Mouse (Mus musculus) layer of hippocampus, adult 9-11 months (tissue): ENCODE results near the gene Slc7a6os.
A peak's percentile ranks its signal among the peaks of the same experiment; 100 is the strongest.
"Not testable (repeated sequence)": the region's sequence is repeated elsewhere in the genome, so short reads cannot be mapped to it uniquely, and the experiment has no call there.

Experiments used
- DNase-seq: peaks from one replicate; pipeline ENCODE4 v3.0.0; 2022

Slc7a6os gene

GRCm38 (mm10) chr8:106210821-106211345 lies at the start of gene Slc7a6os, which contains the start of gene Prmt7:
Slc7a6os (minus strand) TSS chr8:106210935.
Prmt7 (plus strand) TSS chr8:106210936.
- DNase-seq, result peak; percentile 95

- DNase-seq, result no peak
These were observed 49.0 kb upstream of the Slc7a6os start for GRCm38 (mm10) chr8:106259579-106260255.

- DNase-seq, result no peak
These were observed 47.4 kb upstream of the Slc7a6os start for GRCm38 (mm10) chr8:106258169-106258568.

- DNase-seq, result no peak
These were observed 39.5 kb upstream of the Slc7a6os start for GRCm38 (mm10) chr8:106250186-106250585.

- no peak for DNase-seq
These were observed 26.4 kb upstream of the Slc7a6os start for GRCm38 (mm10) chr8:106237106-106237505.

- no peak for DNase-seq
These were observed 24.0 kb upstream of the Slc7a6os start for GRCm38 (mm10) chr8:106234567-106235261.

GRCm38 (mm10) chr8:106232751-106233150 lies 22.0 kb upstream of the Slc7a6os start:
- DNase-seq, result no peak

- DNase-seq, result no peak
These were observed 20.8 kb upstream of the Slc7a6os start for GRCm38 (mm10) chr8:106231536-106231935.

GRCm38 (mm10) chr8:106226589-106226988 lies 15.9 kb upstream of the Slc7a6os start:
- no peak for DNase-seq

- no peak for DNase-seq
These were observed 8.9 kb upstream of the Slc7a6os start for GRCm38 (mm10) chr8:106219620-106220019.

- DNase-seq, result no peak
These were observed 3.2 kb upstream of the Slc7a6os start for GRCm38 (mm10) chr8:106213959-106214358.

GRCm38 (mm10) chr8:106211421-106211820 lies 686 bp upstream of the Slc7a6os start:
- no peak for DNase-seq

- DNase-seq, result no peak
These were observed 552 bp downstream of the Slc7a6os start for GRCm38 (mm10) chr8:106210035-106210731.

- DNase-seq, result not testable (repeated sequence)
These were observed 11.1 kb downstream of the Slc7a6os start for GRCm38 (mm10) chr8:106199596-106199995.

- no peak for DNase-seq
These were observed 12.0 kb downstream of the Slc7a6os start for GRCm38 (mm10) chr8:106198741-106199140.

GRCm38 (mm10) chr8:106194062-106194461 lies 16.7 kb downstream of the Slc7a6os start:
- DNase-seq, result no peak

GRCm38 (mm10) chr8:106193162-106193561 lies 17.6 kb downstream of the Slc7a6os start:
- no peak for DNase-seq

- no peak for DNase-seq
These were observed 19.1 kb downstream of the Slc7a6os start for GRCm38 (mm10) chr8:106191639-106192038.

GRCm38 (mm10) chr8:106189162-106189561 lies 21.6 kb downstream of the Slc7a6os start:
- DNase-seq, result no peak

GRCm38 (mm10) chr8:106186394-106186793 lies 24.3 kb downstream of the Slc7a6os start:
- DNase-seq, result no peak

- peak; percentile 42 for DNase-seq
These were observed 25.0 kb downstream of the Slc7a6os start for GRCm38 (mm10) chr8:106185628-106186270.

- no peak for DNase-seq
These were observed 32.3 kb downstream of the Slc7a6os start for GRCm38 (mm10) chr8:106178428-106178827.

GRCm38 (mm10) chr8:106177594-106177993 lies 33.1 kb downstream of the Slc7a6os start:
- no peak for DNase-seq
